Mouse (Mus musculus) neural tube, embryonic 14.5 days (tissue): Measurements from ENCODE around the gene Ccdc87. TPM values are rescaled to one million over a fixed set of nuclear protein-coding genes. Genes with fewer than 3 reads are reported as not detected.
A peak's percentile ranks its signal among the peaks of the same experiment; 100 is the strongest.

ENCODE experiments used
- ATAC-seq: fragments of 200-750 bp; cut with Nextera tagmentation; 2 replicates; pipeline ENCODE4 v1.8.0; 2017; ENCODE audit warnings: low read depth, mild to moderate bottlenecking, moderate TSS enrichment, moderate library complexity
- H3K27ac ChIP-seq: fragments of 300-500 bp; sonication (generic); 2 replicates; pipeline ENCODE4 v1.5.1; 2014; ENCODE audit warnings: low read depth, mild to moderate bottlenecking, control low read depth, low read length, moderate library complexity, mixed read lengths
- H3K27me3 ChIP-seq: fragments of 300-500 bp; sonication (generic); 2 replicates; pipeline ENCODE4 v1.6.1; 2014; ENCODE audit warnings: low read length; ENCODE audit not compliant: control insufficient read depth, insufficient read depth
- H3K36me3 ChIP-seq: fragments of 300-500 bp; sonication (generic); 2 replicates; pipeline ENCODE4 v1.6.1; 2014; ENCODE audit warnings: low read length, mixed read lengths; ENCODE audit not compliant: control insufficient read depth, insufficient read depth
- H3K4me1 ChIP-seq: fragments of 300-500 bp; sonication (generic); 2 replicates; pipeline ENCODE4 v1.6.1; 2014; ENCODE audit warnings: low read length; ENCODE audit not compliant: control insufficient read depth, insufficient read depth
- H3K4me2 ChIP-seq: fragments of 300-500 bp; sonication (generic); 2 replicates; pipeline ENCODE4 v1.6.1; 2014; ENCODE audit warnings: mild to moderate bottlenecking, low read depth, low read length, control low read depth
- H3K4me3 ChIP-seq: fragments of 300-500 bp; sonication (generic); 2 replicates; pipeline ENCODE4 v1.5.1; 2014; ENCODE audit warnings: low read depth, low read length, control low read depth, mixed read lengths
- H3K9ac ChIP-seq: fragments of 300-500 bp; sonication (generic); replicated peaks from 2 replicates; pipeline ENCODE4 v1.6.1; 2014; ENCODE audit warnings: low read depth, mild to moderate bottlenecking, control low read depth, low read length, mixed read lengths
- H3K9me3 ChIP-seq: fragments of 300-500 bp; sonication (generic); 2 replicates; pipeline ENCODE4 v1.6.1; 2016; ENCODE audit warnings: low read length; ENCODE audit not compliant: control insufficient read depth
- WGBS: fragments of 180-500 bp; shearing (Covaris S2); extraction: QIAGEN DNeasy Blood & Tissue Kit; methylation state at CpG from one replicate; pipeline ENCODE4 v1.1.7; 2014; 5-methylcytosine and 5-hydroxymethylcytosine counted together
- polyA plus RNA-seq: library from polyadenylated mRNA; unstranded; fragments of >200 nt; fragmentation: Nextera tagmentation; extraction: Ambion mirVana; gene quantifications from 2 replicates; pipeline ENCODE4 v1.2.1, GENCODE M21; 2014

Ccdc87 gene
- polyA plus RNA-seq, 1 experiment from 2014 or later = 0.58 TPM

DNA sequence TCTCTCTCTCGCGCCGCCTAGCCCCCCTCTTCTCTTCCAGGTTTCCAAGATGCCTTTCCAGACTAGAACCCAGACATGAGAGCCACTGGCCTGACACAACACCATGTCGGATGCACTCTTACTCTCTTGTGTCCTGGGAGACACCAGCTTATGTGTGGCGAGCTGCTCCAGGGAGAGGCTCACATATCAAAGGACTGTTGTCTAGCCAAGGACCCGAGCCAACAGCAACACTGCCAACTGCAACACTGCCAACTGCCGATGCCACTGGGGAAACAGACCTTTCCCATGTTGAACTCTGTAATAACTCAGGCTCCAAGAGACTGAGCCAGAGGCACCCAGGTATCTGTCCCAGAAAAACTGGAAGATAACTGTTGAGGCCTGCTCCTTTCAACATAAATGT, 10.0 kb upstream of the Ccdc87 start:
- no peaks in the 10 kb centered on the region for H3K4me1 ChIP-seq
- ATAC-seq = no peak
- no peak overlapping the region for H3K4me3 ChIP-seq
- no peak overlapping the region for H3K4me2 ChIP-seq
- WGBS = 61% methylated on average over 7 of the region's 7 CpGs
- H3K27ac ChIP-seq = no peak overlapping the region
- H3K27me3 ChIP-seq = no peaks in the 10 kb centered on the region
- no peaks in the 10 kb centered on the region for H3K9me3 ChIP-seq
- no peaks in the 10 kb centered on the region for H3K36me3 ChIP-seq
- no peak overlapping the region for H3K9ac ChIP-seq

DNA sequence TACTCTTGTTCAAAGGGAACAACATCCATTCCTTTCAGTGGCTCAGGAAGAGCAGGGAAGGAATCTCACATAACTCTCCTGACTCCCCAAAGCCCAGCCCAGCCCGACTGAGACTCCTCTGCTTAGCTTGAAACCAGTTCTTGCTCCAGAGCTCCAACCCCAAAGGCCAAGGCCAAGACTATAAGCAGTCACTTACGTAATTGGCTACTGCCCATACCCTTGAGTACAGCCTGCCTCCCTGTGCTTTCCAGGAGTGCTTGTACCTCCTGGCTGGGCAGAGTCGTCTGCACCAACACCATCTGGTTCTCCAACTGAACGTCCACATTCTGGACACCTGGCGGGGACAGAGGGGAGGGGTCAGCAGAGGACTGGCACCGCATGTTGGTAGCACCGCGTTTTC, 5.2 kb upstream of the Ccdc87 start:
- Histone ChIP-seq H3K9ac (no peak overlapping the region), H3K4me3 (no peak overlapping the region), H3K27me3 (no peaks in the 10 kb centered on the region), H3K27ac (no peak overlapping the region), H3K36me3 (no peaks in the 10 kb centered on the region), H3K4me1 (peaks cover 7% of the 10 kb centered on the region), H3K4me2 (no peak overlapping the region), H3K9me3 (no peaks in the 10 kb centered on the region)
- ATAC-seq = no peak
- 83% methylated on average over 8 of the region's 8 CpGs for WGBS

DNA sequence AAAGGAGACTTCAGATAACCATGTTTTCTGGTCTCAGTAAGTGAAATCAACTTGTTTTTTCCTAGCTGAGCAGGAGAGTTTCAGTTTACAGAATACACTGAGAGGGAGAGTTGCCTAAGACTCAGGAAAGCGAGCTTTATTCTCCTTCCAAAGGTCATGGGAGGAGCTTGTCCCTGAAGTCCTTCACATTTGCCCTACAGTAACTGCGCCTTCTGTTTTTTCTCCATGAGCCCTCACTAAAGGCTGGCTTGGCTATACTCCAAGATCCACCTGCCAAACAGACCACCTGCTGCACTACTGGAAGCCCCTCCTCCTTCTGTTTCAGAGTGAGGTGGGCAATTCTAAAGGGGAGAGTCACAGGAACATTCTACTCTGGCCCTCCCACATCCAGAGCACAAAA, 3.1 kb upstream of the Ccdc87 start:
- Histone ChIP-seq H3K36me3 (no peaks in the 10 kb centered on the region), H3K27me3 (peaks cover 8% of the 10 kb centered on the region), H3K4me2 (no peak overlapping the region), H3K9ac (no peak overlapping the region), H3K4me3 (no peak overlapping the region), H3K4me1 (peaks cover 7% of the 10 kb centered on the region), H3K27ac (no peak overlapping the region), H3K9me3 (no peaks in the 10 kb centered on the region)
- 90% methylated on average over 2 of the region's 2 CpGs for WGBS
- ATAC-seq = no peak

GRCm38 (mm10) chr19:4837049-4837448, 2.1 kb upstream of the Ccdc87 start:
- Histone ChIP-seq H3K4me2 (no peak overlapping the region), H3K9ac (no peak overlapping the region), H3K36me3 (no peaks in the 10 kb centered on the region), H3K4me3 (no peak overlapping the region), H3K27me3 (peaks cover 8% of the 10 kb centered on the region), H3K9me3 (no peaks in the 10 kb centered on the region), H3K27ac (no peak overlapping the region), H3K4me1 (peaks cover 7% of the 10 kb centered on the region)
- ATAC-seq = no peak
- 96% methylated on average over 6 of the region's 6 CpGs for WGBS

- Histone ChIP-seq H3K4me3 (peak overlapping the region; percentile 48), H3K36me3 (no peaks in the 10 kb centered on the region), H3K27me3 (peaks cover 8% of the 10 kb centered on the region), H3K4me1 (peaks cover 7% of the 10 kb centered on the region), H3K4me2 (peak overlapping the region; percentile 86), H3K9ac (peak overlapping the region; percentile 63), H3K9me3 (no peaks in the 10 kb centered on the region), H3K27ac (no peak overlapping the region)
- 35% methylated on average over 10 of the region's 10 CpGs for WGBS
- peak; percentile 39; the same call in 1 of the 2 replicates for ATAC-seq
Measured at GRCm38 (mm10) chr19:4838526-4839140, 533 bp upstream of the Ccdc87 start.

- H3K27ac ChIP-seq = no peak overlapping the region
- 81% methylated on average over 9 of the region's 9 CpGs for WGBS
- no peak overlapping the region for H3K4me2 ChIP-seq
- H3K27me3 ChIP-seq = peaks cover 8% of the 10 kb centered on the region
- no peak for ATAC-seq
- no peaks in the 10 kb centered on the region for H3K36me3 ChIP-seq
- no peak overlapping the region for H3K4me3 ChIP-seq
- H3K4me1 ChIP-seq = peaks cover 7% of the 10 kb centered on the region
- no peak overlapping the region for H3K9ac ChIP-seq
- H3K9me3 ChIP-seq = no peaks in the 10 kb centered on the region
Measured at GRCm38 (mm10) chr19:4840848-4841247, 1.7 kb downstream of the Ccdc87 start.

DNA sequence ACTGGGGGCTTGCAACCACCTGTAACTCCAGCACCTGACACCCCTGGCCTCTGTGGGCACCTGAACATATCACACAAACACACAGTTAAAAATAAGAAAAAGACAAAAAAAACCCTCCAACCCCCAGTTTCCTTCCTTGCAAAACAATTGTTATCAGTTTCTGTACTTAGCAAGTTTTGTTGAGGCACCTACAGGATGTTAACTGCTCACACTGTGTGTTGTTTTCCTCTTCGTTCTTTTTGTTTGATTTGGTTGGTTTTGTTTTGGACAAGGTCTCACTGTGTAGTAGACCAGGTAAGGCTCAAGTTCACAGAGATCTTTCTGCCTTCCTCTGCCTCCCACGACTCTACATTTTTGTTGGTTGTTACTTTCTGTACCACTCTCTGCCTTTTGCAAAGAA, 3.4 kb downstream of the Ccdc87 start:
- Histone ChIP-seq H3K9ac (no peak overlapping the region), H3K4me1 (peaks cover 7% of the 10 kb centered on the region), H3K9me3 (no peaks in the 10 kb centered on the region), H3K27ac (no peak overlapping the region), H3K27me3 (peaks cover 8% of the 10 kb centered on the region), H3K36me3 (no peaks in the 10 kb centered on the region), H3K4me3 (no peak overlapping the region), H3K4me2 (no peak overlapping the region)
- no peak for ATAC-seq
- 73% methylated on average over 2 of the region's 2 CpGs for WGBS

- ATAC-seq = no peak
- Histone ChIP-seq H3K4me1 (no peaks in the 10 kb centered on the region), H3K9me3 (no peaks in the 10 kb centered on the region), H3K9ac (no peak overlapping the region), H3K27me3 (no peaks in the 10 kb centered on the region), H3K27ac (no peak overlapping the region), H3K4me2 (no peak overlapping the region), H3K4me3 (no peak overlapping the region), H3K36me3 (no peaks in the 10 kb centered on the region)
- 75% methylated on average over 2 of the region's 2 CpGs for WGBS
Measured at GRCm38 (mm10) chr19:4845846-4846245, 6.7 kb downstream of the Ccdc87 start.

GRCm38 (mm10) chr19:4847490-4847889, 8.3 kb downstream of the Ccdc87 start:
- H3K4me1 ChIP-seq = no peaks in the 10 kb centered on the region
- no peak for ATAC-seq
- H3K27ac ChIP-seq = no peak overlapping the region
- no peaks in the 10 kb centered on the region for H3K36me3 ChIP-seq
- H3K4me3 ChIP-seq = no peak overlapping the region
- H3K27me3 ChIP-seq = no peaks in the 10 kb centered on the region
- no peak overlapping the region for H3K4me2 ChIP-seq
- H3K9ac ChIP-seq = no peak overlapping the region
- 39% methylated on average over 7 of the region's 7 CpGs for WGBS
- no peaks in the 10 kb centered on the region for H3K9me3 ChIP-seq
